Mouse (Mus musculus) liver, embryonic 16.5 days (tissue): Measurements from ENCODE around the gene Myo6. TPM values are rescaled to one million over a fixed set of nuclear protein-coding genes. Genes with fewer than 3 reads are reported as not detected.

Experiments used
- ATAC-seq: fragments of 200-750 bp; cut with Nextera tagmentation; 2 replicates; pipeline ENCODE4 v1.8.0; 2017; ENCODE audit warnings: low read depth, mild to moderate bottlenecking, moderate number of reproducible peaks, moderate library complexity
- H3K27ac ChIP-seq: fragments of 300-500 bp; sonication (generic); 2 replicates; pipeline ENCODE4 v1.5.1; 2014; ENCODE audit warnings: mild to moderate bottlenecking, low read length
- H3K27me3 ChIP-seq: fragments of 300-500 bp; sonication (generic); 2 replicates; pipeline ENCODE4 v1.6.1; 2014; ENCODE audit warnings: low read depth, low read length, mixed read lengths; ENCODE audit not compliant: control insufficient read depth, insufficient read depth
- H3K36me3 ChIP-seq: fragments of 300-500 bp; sonication (generic); 2 replicates; pipeline ENCODE4 v1.6.1; 2014; ENCODE audit warnings: mild to moderate bottlenecking; ENCODE audit not compliant: control insufficient read depth, insufficient read depth
- H3K4me1 ChIP-seq: fragments of 300-500 bp; sonication (generic); 2 replicates; pipeline ENCODE4 v1.6.1; 2014; ENCODE audit warnings: low read depth, low read length, mixed read lengths; ENCODE audit not compliant: control insufficient read depth
- H3K4me2 ChIP-seq: fragments of 300-500 bp; sonication (generic); 2 replicates; pipeline ENCODE4 v1.6.1; 2014; ENCODE audit warnings: low read depth, low read length, mixed read lengths
- H3K4me3 ChIP-seq: fragments of 300-500 bp; sonication (generic); 2 replicates; pipeline ENCODE4 v1.5.1; 2014; ENCODE audit warnings: low read depth, mild to moderate bottlenecking, low read length
- H3K9ac ChIP-seq: fragments of 300-500 bp; sonication (generic); 2 replicates; pipeline ENCODE4 v1.6.1; 2014; ENCODE audit warnings: low read depth, low read length
- H3K9me3 ChIP-seq: fragments of 300-500 bp; sonication (generic); replicated peaks from 2 replicates; pipeline ENCODE4 v1.6.1; 2016; ENCODE audit warnings: low read length; ENCODE audit not compliant: control insufficient read depth
- WGBS: fragments of 180-500 bp; shearing (Covaris S2); extraction: QIAGEN DNeasy Blood & Tissue Kit; methylation state at CpG from one replicate; pipeline ENCODE4 v1.1.7; 2014; ENCODE audit not compliant: insufficient replicate concordance; 5-methylcytosine and 5-hydroxymethylcytosine counted together
- polyA plus RNA-seq: library from polyadenylated mRNA; unstranded; fragments of >200 nt; fragmentation: Nextera tagmentation; extraction: Ambion mirVana; gene quantifications from 2 replicates; pipeline ENCODE4 v1.2.1, GENCODE M21; 2015

The Myo6 gene
- polyA plus RNA-seq, 1 experiment from 2014 or later: 3.9 TPM

DNA sequence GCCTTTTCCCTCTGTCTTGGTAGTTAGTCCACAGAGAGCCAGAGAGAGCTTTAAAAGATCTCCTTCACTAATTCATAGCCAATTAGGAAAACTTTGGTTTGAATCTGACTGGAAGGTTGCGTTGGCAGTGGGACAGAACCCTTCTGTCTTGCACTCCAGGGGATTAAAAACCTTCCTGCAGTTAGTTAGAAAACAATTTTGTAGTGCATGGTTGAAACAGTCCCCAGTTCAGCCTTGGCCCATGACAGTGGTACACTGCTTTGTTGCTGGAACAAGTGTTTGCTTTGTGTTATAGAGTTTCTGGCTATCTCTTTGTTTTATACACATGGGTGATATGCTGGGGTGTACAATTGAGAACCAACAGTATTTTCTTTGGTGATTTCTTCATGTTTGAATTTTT lies 176.1 kb downstream of the Myo6 start:
- 64% methylated on average over 1 of the region's 1 CpGs for WGBS
- no peaks in the 10 kb centered on the region for H3K36me3 ChIP-seq
- H3K9me3 ChIP-seq: no peaks in the 10 kb centered on the region
- H3K27ac ChIP-seq: no peak overlapping the region
- no peaks in the 10 kb centered on the region for H3K27me3 ChIP-seq
- H3K4me1 ChIP-seq: no peaks in the 10 kb centered on the region
- no peak overlapping the region for H3K9ac ChIP-seq
- no peak overlapping the region for H3K4me3 ChIP-seq
- H3K4me2 ChIP-seq: no peak overlapping the region
- no peak for ATAC-seq

DNA sequence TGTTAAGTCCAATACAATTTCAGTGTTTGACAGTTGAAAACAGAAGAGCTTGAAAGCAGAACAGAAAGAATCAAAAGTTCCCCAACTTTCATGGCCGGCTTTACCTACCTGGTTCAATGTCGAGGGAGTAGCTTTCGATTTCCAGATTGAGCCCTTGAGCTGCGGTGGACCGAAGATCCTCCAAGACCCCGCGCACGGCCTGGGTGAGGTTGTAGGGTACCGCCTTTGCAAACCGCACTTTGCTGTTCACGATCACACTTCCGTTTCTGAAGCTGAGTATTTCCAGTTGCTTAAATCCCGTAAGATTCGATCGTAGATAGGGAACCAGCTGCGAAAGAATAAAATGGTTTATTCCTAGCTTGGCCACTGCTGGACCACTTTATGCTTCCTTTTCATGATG lies 176.9 kb downstream of the Myo6 start:
- Histone ChIP-seq H3K4me2 (no peak overlapping the region), H3K27me3 (no peaks in the 10 kb centered on the region), H3K27ac (no peak overlapping the region), H3K9me3 (no peaks in the 10 kb centered on the region), H3K4me1 (no peaks in the 10 kb centered on the region), H3K36me3 (no peaks in the 10 kb centered on the region), H3K4me3 (no peak overlapping the region), H3K9ac (no peak overlapping the region)
- WGBS: 82% methylated on average over 16 of the region's 16 CpGs
- ATAC-seq: no peak

DNA sequence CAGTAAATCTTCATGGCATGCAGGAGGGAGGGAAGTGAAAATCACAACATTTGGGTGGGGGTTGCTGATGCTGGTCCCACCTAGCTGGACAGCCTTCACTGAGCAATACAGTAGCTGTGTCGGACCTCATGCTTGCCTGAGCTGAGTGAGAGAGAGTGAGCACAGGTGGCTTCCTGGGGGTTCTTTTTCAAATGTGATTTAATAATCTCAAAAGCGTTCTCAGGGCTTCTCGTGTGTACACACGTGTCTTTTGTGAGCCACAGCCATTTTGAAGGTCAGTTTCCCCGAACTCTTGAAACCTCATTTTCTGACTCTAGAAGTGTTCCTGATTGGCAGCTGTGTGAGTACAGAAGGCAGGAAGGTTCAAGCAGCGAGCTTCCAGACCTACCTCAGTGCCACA lies 177.7 kb downstream of the Myo6 start:
- 64% methylated on average over 6 of the region's 6 CpGs for WGBS
- Histone ChIP-seq H3K4me1 (no peaks in the 10 kb centered on the region), H3K9me3 (no peaks in the 10 kb centered on the region), H3K27ac (no peak overlapping the region), H3K4me3 (no peak overlapping the region), H3K4me2 (no peak overlapping the region), H3K36me3 (no peaks in the 10 kb centered on the region), H3K9ac (no peak overlapping the region), H3K27me3 (no peaks in the 10 kb centered on the region)
- no peak for ATAC-seq

DNA sequence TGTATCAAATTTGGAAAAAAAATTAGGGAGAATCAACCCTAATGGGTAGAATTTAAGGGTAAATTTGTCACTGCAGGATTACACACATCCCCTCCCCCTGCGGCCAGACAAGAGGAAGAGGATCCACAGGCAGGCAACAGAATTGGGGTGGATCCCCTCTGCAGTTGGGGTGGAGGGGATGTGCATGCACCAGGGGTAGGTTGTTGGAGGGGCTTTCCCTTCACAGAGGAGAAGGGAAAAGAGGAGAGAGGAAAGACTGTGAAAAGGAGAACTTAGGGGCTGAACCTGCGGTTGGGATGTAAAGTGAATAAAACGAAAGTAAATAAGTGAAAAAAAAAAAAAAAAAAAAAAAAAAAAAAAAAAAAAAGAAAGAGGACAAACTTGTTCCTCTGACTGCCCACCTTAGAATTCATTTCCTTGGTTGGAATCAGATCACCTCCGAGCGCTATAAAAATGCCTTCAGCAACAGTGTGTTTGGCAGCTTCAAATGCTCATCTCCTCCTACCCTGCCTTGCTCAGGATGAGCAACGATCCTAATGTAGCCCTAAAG lies 179.7 kb downstream of the Myo6 start:
- H3K36me3 ChIP-seq: no peaks in the 10 kb centered on the region
- H3K4me3 ChIP-seq: no peak overlapping the region
- no peak overlapping the region for H3K27ac ChIP-seq
- H3K4me2 ChIP-seq: no peak overlapping the region
- H3K27me3 ChIP-seq: no peaks in the 10 kb centered on the region
- no peak for ATAC-seq
- no peaks in the 10 kb centered on the region for H3K9me3 ChIP-seq
- 60% methylated on average over 6 of the region's 6 CpGs for WGBS
- H3K4me1 ChIP-seq: no peaks in the 10 kb centered on the region
- H3K9ac ChIP-seq: no peak overlapping the region

DNA sequence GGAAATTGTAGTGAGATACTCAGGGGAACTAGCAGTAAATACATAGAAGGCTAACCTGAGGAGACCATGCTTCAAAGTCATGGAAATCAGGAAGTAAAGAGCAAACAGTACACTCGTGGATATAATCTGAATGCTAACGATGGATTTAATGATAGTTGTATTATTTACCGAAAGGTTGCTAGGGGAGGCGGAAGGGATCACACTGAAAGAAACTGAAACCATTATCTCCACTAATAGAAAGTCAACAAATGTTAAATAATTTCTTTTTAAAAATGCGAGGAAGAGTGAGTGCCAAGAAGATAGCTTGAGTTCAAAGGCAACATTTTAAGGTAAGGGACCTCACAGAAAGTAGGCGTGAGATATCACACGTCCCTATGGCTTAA lies 186.5 kb downstream of the Myo6 start:
- Histone ChIP-seq H3K9me3 (no peaks in the 10 kb centered on the region), H3K4me1 (no peaks in the 10 kb centered on the region), H3K27ac (no peak overlapping the region), H3K4me2 (0 out of 2 replicates have a peak overlapping the region, but pooled peaks have one; percentile 7), H3K27me3 (no peaks in the 10 kb centered on the region), H3K9ac (no peak overlapping the region), H3K36me3 (no peaks in the 10 kb centered on the region), H3K4me3 (no peak overlapping the region)
- 56% methylated on average over 7 of the region's 7 CpGs for WGBS
- no peak for ATAC-seq

DNA sequence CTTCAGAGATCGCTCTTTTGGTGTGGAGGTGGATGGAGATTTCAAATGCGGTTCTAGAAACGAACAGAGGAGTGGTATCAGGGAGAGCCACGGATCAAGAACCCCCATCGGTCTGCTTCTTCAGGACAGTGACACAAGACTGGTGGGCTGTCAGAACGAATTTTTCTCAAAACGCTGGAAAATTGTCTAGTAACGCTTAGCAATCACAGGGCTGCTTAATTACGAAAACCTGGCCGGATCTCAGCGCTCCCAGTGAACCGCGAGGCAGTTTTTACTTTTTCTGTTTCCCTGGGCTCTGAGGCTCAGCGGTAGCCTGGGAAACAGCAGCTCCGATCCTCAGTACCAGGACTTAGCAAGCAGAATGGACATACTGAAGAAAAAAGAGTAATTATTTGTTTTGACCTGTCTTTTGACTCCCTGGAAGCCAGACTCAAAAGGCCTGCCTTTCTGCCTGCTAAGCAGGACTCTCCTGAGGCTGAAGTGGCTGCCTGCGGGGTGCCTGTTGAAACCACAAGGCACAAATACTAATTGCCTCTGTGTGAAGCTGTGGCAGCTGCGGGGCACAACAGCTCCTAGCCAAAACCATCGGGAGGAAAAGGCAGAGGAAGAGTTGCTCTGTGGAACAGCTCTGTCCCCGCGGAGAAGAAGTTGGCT lies 187.0 kb downstream of the Myo6 start:
- no peak overlapping the region for H3K27ac ChIP-seq
- H3K36me3 ChIP-seq: no peaks in the 10 kb centered on the region
- no peaks in the 10 kb centered on the region for H3K9me3 ChIP-seq
- H3K4me1 ChIP-seq: no peaks in the 10 kb centered on the region
- ATAC-seq: no peak
- H3K4me3 ChIP-seq: no peak overlapping the region
- 45% methylated on average over 20 of the region's 20 CpGs for whole genome bisulfite sequencing
- H3K9ac ChIP-seq: no peak overlapping the region
- peak overlapping the region; percentile 7; the same call in 1 of the 2 replicates for H3K4me2 ChIP-seq
- H3K27me3 ChIP-seq: no peaks in the 10 kb centered on the region

DNA sequence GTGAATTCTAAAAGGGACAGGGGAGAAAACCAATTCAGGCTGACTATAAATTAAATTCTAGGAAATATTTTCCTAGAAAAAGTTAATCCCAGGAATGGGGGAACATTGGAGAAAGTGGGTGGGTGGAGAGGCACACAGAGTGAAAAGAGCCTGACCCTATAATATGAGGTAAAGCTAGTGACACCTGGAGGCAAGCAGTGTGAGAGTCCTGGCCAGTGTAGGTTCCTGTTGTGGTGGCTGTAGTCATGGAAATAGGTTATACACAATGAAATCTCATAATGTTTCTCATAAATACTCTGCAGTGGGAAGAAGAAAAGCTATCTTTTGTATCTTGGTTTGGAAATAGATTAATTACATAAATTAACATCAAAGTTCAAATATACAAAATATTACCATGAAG lies 195.2 kb downstream of the Myo6 start:
- Histone ChIP-seq H3K4me2 (no peak overlapping the region), H3K27me3 (no peaks in the 10 kb centered on the region), H3K4me3 (no peak overlapping the region), H3K9me3 (no peaks in the 10 kb centered on the region), H3K27ac (no peak overlapping the region), H3K4me1 (no peaks in the 10 kb centered on the region), H3K36me3 (no peaks in the 10 kb centered on the region), H3K9ac (no peak overlapping the region)
- ATAC-seq: no peak

Other genes starting within 250 kb of the Myo6 start
- gene Filip1, start 152.2 kb upstream of the Myo6 start, polyA plus RNA-seq: 0.53 and 0.79 TPM in 2 replicates
- 10.1 and 11.8 TPM in 2 replicates for gene Senp6, start 98.1 kb upstream of the Myo6 start, polyA plus RNA-seq